Mouse (Mus musculus) megakaryocyte, embryonic 14.5 days (primary cell): ENCODE measurements around the gene Adamtsl3.

Experiments used
- FLI1 ChIP-seq: IDR thresholded peaks from 2 replicates; pipeline ENCODE4 v1.6.1; 2012; ENCODE audit warnings: low read length, inconsistent platforms, mixed read lengths
- GATA1 ChIP-seq: IDR thresholded peaks from 3 replicates; pipeline ENCODE4 v1.6.1; 2012; ENCODE audit warnings: mixed read lengths, low read length, inconsistent platforms, borderline replicate concordance

DNA sequence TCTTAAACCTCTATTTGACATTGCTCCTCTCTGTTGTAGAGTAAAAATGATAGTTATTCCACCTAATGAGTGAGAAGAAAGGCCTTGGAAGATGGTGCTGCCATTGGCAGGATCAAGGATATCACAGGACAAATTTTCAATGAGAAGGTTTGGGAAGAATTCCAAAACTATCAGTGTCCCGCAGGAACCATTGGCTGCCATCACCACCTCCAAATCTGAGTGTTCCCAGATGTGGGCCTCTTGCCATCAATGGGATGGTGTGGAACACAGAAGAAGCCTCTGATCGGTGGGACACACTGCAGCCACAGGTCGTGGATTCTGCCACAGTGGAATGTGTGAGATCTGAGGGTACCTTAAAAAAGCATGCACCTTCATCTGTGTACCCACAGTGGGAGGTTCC lies 147.9 kb downstream of the Adamtsl3 start:
- TF ChIP-seq FLI1 (no peak), GATA1 (no peak)
